Mouse (Mus musculus): ENCODE data around the gene Hk1.

Hk1 gene

DNA sequence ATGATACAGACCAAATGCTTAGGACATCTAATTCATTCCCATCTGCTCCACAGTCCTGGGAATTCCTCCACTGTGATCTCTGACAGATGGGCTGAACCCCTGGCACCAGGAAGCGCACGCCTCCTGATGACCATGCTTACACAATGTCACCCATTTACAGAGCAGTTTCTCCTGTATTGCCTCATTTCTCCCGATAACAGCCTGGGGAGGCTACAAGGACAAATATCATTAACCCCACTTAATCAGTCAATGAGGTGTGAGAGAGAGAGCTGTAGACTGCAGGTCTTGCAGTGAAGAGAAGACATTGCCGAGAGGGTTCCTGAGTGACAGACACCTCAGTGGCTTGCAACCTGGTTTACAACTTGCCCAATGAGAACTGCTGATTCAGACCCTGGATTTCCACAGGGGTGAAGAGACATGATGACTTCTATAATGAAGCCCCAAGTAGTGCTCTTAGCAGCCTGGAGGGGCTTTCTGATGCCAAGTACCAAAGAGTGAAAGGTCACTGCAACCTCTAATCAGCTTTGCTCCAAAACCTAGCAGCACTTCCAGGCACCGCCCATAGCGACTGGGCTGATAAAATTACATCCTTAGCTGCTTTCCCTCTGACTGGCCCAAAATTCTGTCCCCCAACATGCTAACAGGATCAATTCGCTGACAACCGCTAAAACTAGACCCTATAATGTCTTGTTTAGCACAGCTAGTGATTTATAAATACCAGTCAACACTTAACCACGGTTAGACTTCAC lies 35.5 kb downstream of the Hk1 start:
- in situ Hi-C loops (cut with MboI; ENCODE audit: unreplicated experiment in 2 of 2), result loop anchor here in 1 of 2 experiments (10.0 kb wide), 1 partner anchor 59 kb away; no protein-coding TSS in a partner anchor

- in situ Hi-C loops (cut with MboI; ENCODE audit: unreplicated experiment in 2 of 2), result loop anchor here in 1 of 2 experiments (10.0 kb wide), 1 partner anchor 58 kb away; no protein-coding TSS in a partner anchor
These were observed 37.2 kb downstream of the Hk1 start for GRCm38 (mm10) chr10:62342512-62342911.

GRCm38 (mm10) chr10:62341956-62342355 lies 37.8 kb downstream of the Hk1 start:
- in situ Hi-C loops (cut with MboI; ENCODE audit: unreplicated experiment in 2 of 2), result loop anchor here in 1 of 2 experiments (10.0 kb wide), 1 partner anchor 57 kb away; no protein-coding TSS in a partner anchor

- in situ Hi-C loops (cut with MboI; ENCODE audit: unreplicated experiment in 2 of 2), result loop anchor here in 1 of 2 experiments (10.0 kb wide), 1 partner anchor 56 kb away; no protein-coding TSS in a partner anchor
These were observed 38.7 kb downstream of the Hk1 start for GRCm38 (mm10) chr10:62340991-62341390.

DNA sequence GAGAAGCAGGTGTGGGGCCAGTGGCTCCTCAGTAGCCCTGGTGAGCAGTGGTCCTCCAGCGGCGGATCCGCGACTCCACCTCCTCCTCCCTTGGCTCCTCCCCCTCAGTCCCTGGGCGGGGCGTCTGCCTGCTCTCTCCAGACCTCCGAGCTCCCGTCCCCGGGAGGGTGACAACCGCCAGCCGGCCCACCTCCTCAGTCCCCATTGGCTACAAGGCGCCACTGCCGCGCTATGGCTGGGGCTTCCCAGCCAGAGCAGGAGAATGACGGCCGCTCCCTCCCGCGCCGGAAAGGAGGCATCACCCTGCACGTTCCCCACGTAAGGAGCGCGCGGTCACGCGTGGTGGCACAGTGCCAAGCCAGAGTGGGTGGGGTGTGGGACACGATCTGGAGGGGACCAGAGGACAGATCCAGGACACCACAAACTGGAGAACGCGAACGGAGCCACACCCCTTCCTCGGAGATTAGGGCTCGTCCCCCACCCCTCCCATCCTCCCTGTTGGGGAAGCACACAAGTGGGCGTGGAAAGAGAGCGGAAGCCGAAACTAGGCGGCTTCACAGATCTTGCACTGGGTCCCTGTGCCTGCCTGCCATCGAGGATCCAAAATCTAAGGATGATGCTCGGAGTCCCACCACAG lies 39.5 kb downstream of the Hk1 start:
- in situ Hi-C loops (cut with MboI; ENCODE audit: unreplicated experiment in 2 of 2), result loop anchor here in 1 of 2 experiments (10.0 kb wide), 1 partner anchor 55 kb away; no protein-coding TSS in a partner anchor

DNA sequence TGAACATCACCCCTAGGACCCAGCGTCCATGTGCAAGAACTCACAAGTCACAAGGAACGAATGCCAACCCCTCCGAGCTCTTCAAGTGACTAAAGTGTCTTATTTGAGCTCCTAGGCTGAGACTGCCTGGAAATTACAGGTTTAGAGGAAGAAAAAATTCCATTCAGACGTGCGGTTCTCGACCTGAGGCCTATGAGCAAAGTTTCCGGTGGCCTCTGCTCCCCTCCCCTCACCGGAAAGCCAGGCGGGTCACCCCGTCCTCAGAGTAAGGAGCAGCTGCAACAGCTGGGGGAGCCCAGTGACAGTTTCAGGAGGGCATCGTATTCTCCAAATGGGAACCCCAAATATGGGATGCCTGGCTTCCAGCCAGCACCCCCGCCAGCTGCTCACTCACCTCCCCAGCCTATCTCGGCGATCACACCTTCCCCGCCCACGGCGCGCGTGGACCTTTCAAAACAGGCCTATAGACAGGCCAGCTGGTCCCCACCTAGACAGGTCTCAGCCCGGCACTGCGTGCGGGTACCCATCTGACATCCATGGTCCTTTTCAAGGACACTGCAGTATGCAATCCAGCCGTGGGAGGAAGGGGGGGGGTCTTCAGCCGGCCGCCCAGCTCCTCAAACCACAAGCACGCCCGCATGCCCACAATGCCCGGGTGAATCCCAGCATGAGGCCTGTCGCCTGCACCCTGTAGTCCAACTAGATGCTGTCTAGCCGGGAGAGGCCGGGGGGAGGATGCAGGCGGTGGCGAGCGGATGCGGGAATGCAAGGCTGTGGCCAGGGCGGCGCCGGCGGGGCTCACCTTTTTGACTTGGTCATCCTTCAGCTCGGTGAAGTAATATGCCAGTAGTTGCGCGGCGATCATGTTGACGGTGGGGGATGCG lies 40.3 kb downstream of the Hk1 start:
- in situ Hi-C loops (cut with MboI; ENCODE audit: unreplicated experiment in 2 of 2), result loop anchor here in 1 of 2 experiments (10.0 kb wide), 1 partner anchor 55 kb away; no protein-coding TSS in a partner anchor

- in situ Hi-C loops (cut with MboI; ENCODE audit: unreplicated experiment in 2 of 2), result no loop called here
These were observed 41.1 kb downstream of the Hk1 start for GRCm38 (mm10) chr10:62338626-62339025.

DNA sequence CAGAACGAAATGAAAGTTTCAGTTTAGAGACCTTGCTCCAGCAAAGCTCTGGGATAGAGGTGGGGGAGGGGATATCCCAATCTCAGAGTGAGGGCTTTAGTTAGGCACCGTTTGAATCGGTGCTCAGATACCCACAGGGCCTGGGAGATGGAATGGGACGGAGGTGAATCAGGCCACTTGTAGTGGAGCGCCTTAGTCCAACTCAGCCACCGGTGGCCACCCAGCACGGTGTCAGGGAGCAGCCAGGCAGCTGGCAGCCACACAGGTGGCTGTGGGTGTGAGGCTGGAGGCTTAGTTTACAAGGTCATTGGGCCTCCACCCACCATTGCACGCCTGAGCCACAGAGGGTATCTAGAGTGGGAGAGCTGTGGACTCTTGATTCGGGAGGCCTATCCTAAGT lies 41.5 kb downstream of the Hk1 start:
- in situ Hi-C loops (cut with MboI; ENCODE audit: unreplicated experiment in 2 of 2), result no loop called here

DNA sequence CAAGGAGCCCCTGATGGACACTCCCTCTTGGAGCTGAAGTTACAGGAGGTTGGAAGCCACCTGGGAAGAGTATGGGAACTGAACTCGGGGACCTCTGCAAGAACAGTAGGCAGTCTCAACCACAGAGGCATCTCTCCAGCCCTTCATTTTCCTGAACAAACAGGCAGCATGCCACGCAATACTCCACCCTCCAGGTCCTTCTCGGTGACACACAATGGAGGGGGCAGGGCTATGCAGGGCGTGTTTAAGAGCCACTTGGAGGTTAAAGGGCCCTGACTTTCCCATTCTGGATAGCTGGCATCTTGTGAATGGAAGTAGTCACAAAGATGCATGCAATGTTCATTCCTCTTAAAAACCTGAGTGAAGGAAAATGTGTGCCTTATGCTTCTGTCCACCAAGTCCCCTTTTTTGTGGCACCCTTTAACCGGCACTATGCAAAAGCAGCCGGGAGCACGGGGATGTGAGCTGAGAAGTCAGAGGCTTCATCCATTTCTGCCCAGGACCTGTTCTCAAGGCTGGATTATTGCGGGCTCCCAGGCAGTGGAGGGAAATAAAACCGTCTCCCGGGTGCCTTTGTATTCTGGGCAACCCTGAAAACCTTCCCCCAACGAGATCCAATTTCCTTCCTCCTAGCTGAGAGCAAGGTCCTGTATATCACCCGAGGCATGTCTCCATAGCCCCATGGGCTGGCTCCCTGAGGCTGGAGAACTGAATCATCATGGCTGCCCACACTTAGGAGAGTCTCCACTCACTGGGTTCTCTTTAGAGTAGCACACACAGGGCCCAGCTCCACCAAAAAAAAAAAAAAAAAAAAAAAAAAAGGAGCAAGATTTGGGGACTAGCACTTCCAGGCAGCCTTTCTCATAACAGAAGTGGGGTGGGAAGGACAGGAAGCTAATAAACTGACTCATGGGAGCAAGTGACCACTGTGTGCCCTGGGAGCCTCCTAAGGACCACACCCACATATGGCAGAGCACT lies 42.8 kb downstream of the Hk1 start:
- in situ Hi-C loops (cut with MboI; ENCODE audit: unreplicated experiment in 2 of 2), result no loop called here

DNA sequence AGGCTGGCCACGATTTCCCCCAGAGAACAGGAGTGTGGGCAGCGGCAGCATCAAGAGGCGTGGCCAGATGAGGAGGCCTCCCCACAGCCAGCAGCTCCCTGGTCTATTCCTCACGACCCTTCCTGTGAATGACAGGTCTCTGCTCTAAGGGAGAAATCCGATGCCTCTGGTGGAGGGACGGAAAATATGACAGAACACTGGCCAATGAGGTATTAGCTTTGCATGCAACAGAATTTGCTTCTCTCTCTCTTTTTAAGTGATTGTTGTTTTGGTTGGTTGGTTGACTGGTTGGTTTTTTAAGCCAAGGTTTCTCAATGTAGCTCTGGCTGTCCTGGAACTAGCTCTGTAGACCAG lies 44.3 kb downstream of the Hk1 start:
- in situ Hi-C loops (cut with MboI; ENCODE audit: unreplicated experiment in 2 of 2), result no loop called here

- in situ Hi-C loops (cut with MboI; ENCODE audit: unreplicated experiment in 2 of 2), result no loop called here
These were observed 44.9 kb downstream of the Hk1 start for GRCm38 (mm10) chr10:62334686-62335422.

DNA sequence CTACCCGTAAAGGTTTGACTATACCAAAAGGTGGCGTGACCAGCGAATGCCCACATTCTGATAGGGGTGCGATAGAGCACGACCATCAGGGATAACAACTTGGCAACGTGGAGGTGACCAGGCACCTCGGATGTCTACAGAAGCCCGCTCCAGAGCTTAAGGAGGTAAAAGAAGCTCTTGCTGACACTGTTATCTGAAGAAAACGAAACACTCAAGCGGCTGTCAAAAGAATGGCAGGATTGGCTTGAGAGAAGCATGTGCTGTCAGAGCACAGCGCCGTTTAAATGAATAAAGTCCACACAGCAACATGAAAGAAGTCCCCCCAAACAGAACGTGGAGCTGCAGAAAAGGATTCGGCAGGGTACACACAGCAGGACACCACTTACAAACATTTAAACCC lies 46.4 kb downstream of the Hk1 start:
- in situ Hi-C loops (cut with MboI; ENCODE audit: unreplicated experiment in 2 of 2), result no loop called here

DNA sequence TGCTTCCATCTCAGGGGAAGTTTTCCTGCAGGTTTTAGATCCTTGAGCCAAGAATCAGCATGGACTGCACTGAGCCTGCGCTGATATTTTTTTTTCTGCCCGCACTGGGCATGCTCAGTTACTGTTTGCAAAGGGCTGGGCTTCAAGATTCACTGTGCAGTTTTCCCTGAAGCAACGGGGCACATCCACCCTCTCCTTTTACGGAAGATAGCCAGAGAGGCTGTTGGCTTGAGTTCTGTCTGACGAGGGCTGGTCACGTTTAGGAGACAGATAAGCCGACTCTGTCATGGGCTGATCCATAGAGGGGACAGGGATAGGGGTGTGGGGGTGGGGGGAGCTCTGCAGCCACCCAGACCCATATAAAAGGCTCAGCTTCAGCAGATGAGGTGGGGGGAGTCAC lies 47.2 kb downstream of the Hk1 start:
- in situ Hi-C loops (cut with MboI; ENCODE audit: unreplicated experiment in 2 of 2), result no loop called here

DNA sequence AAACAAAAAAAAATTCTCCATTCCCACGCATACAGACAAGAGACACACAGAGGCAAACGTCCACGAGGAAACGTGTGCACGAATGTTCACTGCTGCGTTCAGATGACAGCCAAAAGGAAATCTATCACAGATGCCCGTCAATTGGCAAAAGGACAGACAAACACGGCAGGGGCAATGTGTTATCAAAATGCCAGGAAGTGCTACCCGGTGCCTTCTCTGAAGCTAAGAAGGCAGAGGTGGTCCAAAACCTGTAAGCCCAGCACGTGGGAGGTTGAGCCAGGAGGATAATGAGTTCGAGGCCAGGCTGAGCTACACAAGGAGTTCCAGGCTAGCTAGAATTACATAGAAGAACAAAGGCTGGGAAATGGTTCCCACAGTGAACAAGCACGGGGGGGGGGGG lies 47.9 kb downstream of the Hk1 start:
- in situ Hi-C loops (cut with MboI; ENCODE audit: unreplicated experiment in 2 of 2), result no loop called here

DNA sequence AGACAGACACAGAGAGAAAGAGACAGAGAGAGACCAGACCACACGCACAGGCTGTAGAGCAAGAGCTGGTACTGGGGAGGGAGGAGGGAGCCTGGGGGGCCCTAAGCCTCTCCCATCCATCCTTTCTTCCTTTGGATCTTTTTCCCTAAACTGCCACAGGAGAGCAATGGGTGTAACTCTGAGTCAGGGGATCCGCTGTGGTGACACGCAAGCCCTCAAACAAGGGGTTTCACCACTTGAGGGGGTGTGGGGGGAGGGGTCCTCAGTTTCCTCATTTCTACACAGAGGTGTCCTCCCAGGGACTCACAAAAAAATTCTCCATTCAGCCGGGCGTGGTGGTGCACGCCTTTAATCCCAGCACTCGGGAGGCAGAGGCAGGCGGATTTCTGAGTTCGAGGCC lies 48.4 kb downstream of the Hk1 start:
- in situ Hi-C loops (cut with MboI; ENCODE audit: unreplicated experiment in 2 of 2), result no loop called here

- in situ Hi-C loops (cut with MboI; ENCODE audit: unreplicated experiment in 2 of 2), result no loop called here
These were observed 49.9 kb downstream of the Hk1 start for GRCm38 (mm10) chr10:62329846-62330245.

GRCm38 (mm10) chr10:62328886-62329412 lies 50.8 kb downstream of the Hk1 start:
- in situ Hi-C loops (cut with MboI; ENCODE audit: unreplicated experiment in 2 of 2), result no loop called here

DNA sequence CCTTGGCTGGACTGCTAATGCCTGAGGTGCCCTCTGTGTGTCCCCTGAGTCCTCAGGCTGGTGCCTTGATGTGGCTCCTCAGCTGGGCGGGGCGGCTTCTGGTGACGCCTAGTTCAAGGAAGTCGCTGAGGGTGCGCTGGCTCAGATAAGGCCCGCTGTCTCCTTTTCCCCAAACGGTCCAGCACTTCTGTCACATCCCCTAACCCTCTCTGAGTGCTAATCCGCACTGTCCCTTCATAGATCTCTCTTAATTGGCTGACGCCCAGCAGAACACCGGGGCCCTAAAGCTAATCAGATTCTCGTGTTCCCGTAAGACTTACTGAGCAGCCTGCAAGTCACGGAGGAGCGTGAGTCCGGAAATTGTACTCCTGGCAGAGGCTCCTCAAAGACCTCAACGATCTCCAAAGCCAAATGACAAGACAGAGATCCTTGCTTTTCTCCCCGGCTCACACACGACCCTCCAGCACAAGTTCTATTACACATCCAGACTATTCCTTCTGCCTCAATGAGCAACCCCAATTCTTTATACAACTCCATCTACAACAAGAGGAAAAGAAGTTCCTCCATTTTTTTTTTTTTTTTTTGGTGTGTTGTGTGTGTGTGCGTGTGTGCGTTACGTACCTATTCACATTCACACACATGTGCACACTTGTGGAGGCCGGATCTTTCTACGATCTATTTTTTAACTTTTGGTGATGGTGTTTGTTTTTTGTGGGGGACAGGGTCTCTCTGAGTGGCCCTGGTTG lies 52.0 kb downstream of the Hk1 start:
- in situ Hi-C loops (cut with MboI; ENCODE audit: unreplicated experiment in 2 of 2), result no loop called here
